Comparison of ENCODE assay signal across 24 mouse cellular contexts in genomic region chr1:140415761-140416160, GRCm38 (mm10).
A peak's percentile ranks its signal among the peaks of the same experiment; 100 is the strongest.
DNase-seq lines count a peak whose midpoint lies in the region; ATAC-seq and TF ChIP-seq lines count a peak whose summit lies in the region.
"Had no signal": no experiment of that assay in that cellular context is flagged by ENCODE, and none has a peak within 500 bp of the region (broad histone marks: within the 10 kb centered on the region; RNA-seq: fewer than 3 reads in every experiment).

No protein-coding gene starts in this region.

- WGBS in kidney, embryonic 16.5 days: 64% methylated on average over 1 of the region's 1 CpGs
- 83% methylated on average over 1 of the region's 1 CpGs for WGBS in midbrain, embryonic 11.5 days
- WGBS in midbrain, embryonic 16.5 days: 88% methylated on average over 1 of the region's 1 CpGs
- 31% methylated on average over 1 of the region's 1 CpGs for WGBS in intestine, postnatal 0 days

- no peak for DNase-seq in kidney, postnatal 25 days
- DNase-seq in midbrain, embryonic 11.5 days (ENCODE audit: low spot score, missing footprints): peak; percentile 79
- no peak for DNase-seq in left cerebral cortex, adult 18-20 months (ENCODE audit: low spot score in 2 of 2)
- DNase-seq: adrenal gland, postnatal 14 days; cerebellum, adult 11 months; cerebellum, adult 9-10 months; cerebellum, postnatal 36 days; gastrocnemius, postnatal 25 days; heart, adult 18-20 months; heart, postnatal 36 days; layer of hippocampus, adult 9-11 months; lung, postnatal 36 days; thymus, postnatal 14 days had no signal

- H3K9ac ChIP-seq in kidney, embryonic 16.5 days (replicated peaks; ENCODE audit: low read length): no peak overlapping the region
- no peak overlapping the region for H3K9ac ChIP-seq in midbrain, embryonic 11.5 days (ENCODE audit: low read length)
- no peak overlapping the region for H3K9ac ChIP-seq in midbrain, embryonic 16.5 days (ENCODE audit: low read depth, low read length)
- no peak overlapping the region for H3K9ac ChIP-seq in intestine, postnatal 0 days (ENCODE audit: low read depth, low read length)
- H3K9ac ChIP-seq: hindbrain, embryonic 12.5 days; kidney, embryonic 15.5 days; liver, embryonic 14.5 days; midbrain, embryonic 12.5 days; neural tube, embryonic 13.5 days had no signal

- H3K27me3 ChIP-seq in kidney, embryonic 16.5 days (ENCODE audit: insufficient read depth, low read length): no peaks in the 10 kb centered on the region
- no peaks in the 10 kb centered on the region for H3K27me3 ChIP-seq in midbrain, embryonic 11.5 days (ENCODE audit: control insufficient read depth, insufficient read depth, low read length)
- no peaks in the 10 kb centered on the region for H3K27me3 ChIP-seq in midbrain, embryonic 16.5 days (ENCODE audit: control insufficient read depth, insufficient read depth, low read depth, low read length)
- no peaks in the 10 kb centered on the region for H3K27me3 ChIP-seq in intestine, postnatal 0 days (replicated peaks; ENCODE audit: control insufficient read depth, insufficient read depth, low read length)
- H3K27me3 ChIP-seq: hindbrain, embryonic 12.5 days; kidney, embryonic 15.5 days; midbrain, embryonic 12.5 days; neural tube, embryonic 13.5 days had no signal

- peak; percentile 59; the same call in 1 of the 2 replicates for ATAC-seq in kidney, embryonic 16.5 days (ENCODE audit: low FRiP score, low TSS enrichment)
- ATAC-seq in midbrain, embryonic 11.5 days (ENCODE audit: low FRiP score): no peak
- no peak for ATAC-seq in midbrain, embryonic 16.5 days
- ATAC-seq in intestine, postnatal 0 days: peak; percentile 99
- ATAC-seq in granulocyte monocyte progenitor cell, adult 5-6 weeks (replicated peaks; ENCODE audit: poor library complexity, severe bottlenecking): no peak
- ATAC-seq: forebrain, embryonic 14.5 days had no signal

- no peaks in the 10 kb centered on the region for H3K36me3 ChIP-seq in kidney, embryonic 16.5 days (ENCODE audit: insufficient read depth, low read length)
- H3K36me3 ChIP-seq in midbrain, embryonic 11.5 days (ENCODE audit: control insufficient read depth, insufficient read depth, low read length): no peaks in the 10 kb centered on the region
- H3K36me3 ChIP-seq in midbrain, embryonic 16.5 days (ENCODE audit: control insufficient read depth, insufficient read depth, low read length): no peaks in the 10 kb centered on the region
- H3K36me3 ChIP-seq in intestine, postnatal 0 days (ENCODE audit: control insufficient read depth, insufficient read depth): no peaks in the 10 kb centered on the region
- H3K36me3 ChIP-seq: hindbrain, embryonic 12.5 days; kidney, embryonic 15.5 days; midbrain, embryonic 12.5 days; neural tube, embryonic 13.5 days had no signal

- H3K4me3 ChIP-seq in kidney, embryonic 16.5 days (ENCODE audit: low read length): no peak overlapping the region
- no peak overlapping the region for H3K4me3 ChIP-seq in midbrain, embryonic 11.5 days (ENCODE audit: low read depth, low read length)
- no peak overlapping the region for H3K4me3 ChIP-seq in midbrain, embryonic 16.5 days (ENCODE audit: low read depth, low read length)
- no peak overlapping the region for H3K4me3 ChIP-seq in intestine, postnatal 0 days (ENCODE audit: low read depth, low read length)
- H3K4me3 ChIP-seq: hindbrain, embryonic 12.5 days; kidney, embryonic 15.5 days; midbrain, embryonic 12.5 days; neural tube, embryonic 13.5 days had no signal

- no peaks in the 10 kb centered on the region for H3K4me1 ChIP-seq in kidney, embryonic 16.5 days (ENCODE audit: insufficient read depth, low read length)
- no peaks in the 10 kb centered on the region for H3K4me1 ChIP-seq in midbrain, embryonic 11.5 days (ENCODE audit: control insufficient read depth, insufficient read depth, low read length)
- no peaks in the 10 kb centered on the region for H3K4me1 ChIP-seq in midbrain, embryonic 16.5 days (ENCODE audit: control insufficient read depth, insufficient read depth, low read length)
- H3K4me1 ChIP-seq in intestine, postnatal 0 days (replicated peaks; ENCODE audit: control insufficient read depth, insufficient read depth, low read length): no peaks in the 10 kb centered on the region
- H3K4me1 ChIP-seq: hindbrain, embryonic 12.5 days; kidney, embryonic 15.5 days; midbrain, embryonic 12.5 days; neural tube, embryonic 13.5 days had no signal

- H3K9me3 ChIP-seq in kidney, embryonic 16.5 days (ENCODE audit: low read length): no peaks in the 10 kb centered on the region
- H3K9me3 ChIP-seq in midbrain, embryonic 11.5 days (ENCODE audit: control insufficient read depth, low read length): no peaks in the 10 kb centered on the region
- no peaks in the 10 kb centered on the region for H3K9me3 ChIP-seq in midbrain, embryonic 16.5 days (replicated peaks; ENCODE audit: control insufficient read depth, low read length, poor library complexity, severe bottlenecking)
- no peaks in the 10 kb centered on the region for H3K9me3 ChIP-seq in intestine, postnatal 0 days (ENCODE audit: control insufficient read depth)
- H3K9me3 ChIP-seq: hindbrain, embryonic 12.5 days; kidney, embryonic 15.5 days; midbrain, embryonic 12.5 days; neural tube, embryonic 13.5 days had no signal

- H3K27ac ChIP-seq in kidney, embryonic 16.5 days (ENCODE audit: low read length): no peak overlapping the region
- no peak overlapping the region for H3K27ac ChIP-seq in midbrain, embryonic 11.5 days (ENCODE audit: low read depth, low read length)
- H3K27ac ChIP-seq in midbrain, embryonic 16.5 days (ENCODE audit: low read length): no peak overlapping the region
- H3K27ac ChIP-seq in intestine, postnatal 0 days (ENCODE audit: low read depth, low read length): no peak overlapping the region
- H3K27ac ChIP-seq: hindbrain, embryonic 12.5 days; kidney, embryonic 15.5 days; liver, embryonic 14.5 days; midbrain, embryonic 12.5 days; neural tube, embryonic 13.5 days had no signal

- TF ChIP-seq CTCF in intestine, postnatal 0 days (IDR thresholded peaks at IDR 0.05; ENCODE audit: low read depth): no peak

- no peak overlapping the region for H3K4me2 ChIP-seq in kidney, embryonic 16.5 days (replicated peaks; ENCODE audit: low read depth, low read length)
- no peak overlapping the region for H3K4me2 ChIP-seq in midbrain, embryonic 11.5 days
- no peak overlapping the region for H3K4me2 ChIP-seq in midbrain, embryonic 16.5 days (ENCODE audit: low read length)
- no peak overlapping the region for H3K4me2 ChIP-seq in intestine, postnatal 0 days (replicated peaks; ENCODE audit: low read depth)
- H3K4me2 ChIP-seq: heart, embryonic 11.5 days; hindbrain, embryonic 12.5 days; kidney, embryonic 15.5 days; midbrain, embryonic 12.5 days; neural tube, embryonic 13.5 days had no signal

Comparison
In these comparisons a context has a peak if more than half of its experiments do, and no peak if none do; other contexts are left out.
1. ATAC-seq: peak in kidney, embryonic 16.5 days (single experiment) and intestine, postnatal 0 days (single experiment); none in midbrain, embryonic 11.5 days (single experiment), midbrain, embryonic 16.5 days (single experiment) and granulocyte monocyte progenitor cell, adult 5-6 weeks (single experiment).